Mouse (Mus musculus): ENCODE results near the gene Kmt2a.

- TF ChIP-seq POLR2A (IDR thresholded peaks at IDR 0.05; ENCODE audit: low read depth, low read length) (no peak), CTCF (conservative IDR thresholded peaks at IDR 0.05; ENCODE audit: insufficient read depth, insufficient read length, low read depth, low read length) (no peak)
Measured at GRCm38 (mm10) chr9:44857405-44857992, 23.6 kb downstream of the Kmt2a start.
